Mouse (Mus musculus) lung, adult 2 months (tissue): ENCODE measurements around the gene Irgm2.

Source experiments
- CTCF ChIP-seq: fragments of 200-500 bp; IDR thresholded peaks from 2 replicates; pipeline ENCODE4 v1.5.1; 2011; ENCODE audit warnings: mild to moderate bottlenecking, low read length, control low read depth; ENCODE audit not compliant: insufficient read depth
- POLR2A ChIP-seq: fragments of 200-500 bp; IDR thresholded peaks from 2 replicates; pipeline ENCODE4 v1.6.1; 2011; ENCODE audit warnings: low read depth, mild to moderate bottlenecking, control low read depth, low read length, borderline replicate concordance; ENCODE audit errors: extremely low read depth

- TF ChIP-seq CTCF (no peak), POLR2A (no peak)
Measured at GRCm38 (mm10) chr11:58224313-58224712, 24.9 kb downstream of the Irgm2 start.
